Mouse (Mus musculus): ENCODE results near the gene Itga4.

The Itga4 gene

GRCm38 (mm10) chr2:79357835-79358234 lies 102.6 kb downstream of the Itga4 start:
- DNase-seq, result no peak

GRCm38 (mm10) chr2:79362029-79362428 lies 106.8 kb downstream of the Itga4 start:
- no peak for DNase-seq

GRCm38 (mm10) chr2:79363920-79364319 lies 108.7 kb downstream of the Itga4 start:
- no peak for DNase-seq

GRCm38 (mm10) chr2:79367451-79368450 lies 112.5 kb downstream of the Itga4 start:
- no peak for DNase-seq

GRCm38 (mm10) chr2:79368661-79369060 lies 113.4 kb downstream of the Itga4 start:
- DNase-seq, result no peak

- no peak for DNase-seq
Observed at GRCm38 (mm10) chr2:79369061-79369524, 113.9 kb downstream of the Itga4 start.

GRCm38 (mm10) chr2:79369905-79370304 lies 114.7 kb downstream of the Itga4 start:
- no peak for DNase-seq

GRCm38 (mm10) chr2:79370711-79371312 lies 115.6 kb downstream of the Itga4 start:
- DNase-seq, result no peak

GRCm38 (mm10) chr2:79371326-79372153 lies 116.3 kb downstream of the Itga4 start:
- no peak for DNase-seq

GRCm38 (mm10) chr2:79372154-79372467 lies 116.9 kb downstream of the Itga4 start:
- no peak for DNase-seq

GRCm38 (mm10) chr2:79372486-79373200 lies 117.4 kb downstream of the Itga4 start:
- DNase-seq, result peak; percentile 30 to 56

GRCm38 (mm10) chr2:79378346-79379086 lies 123.3 kb downstream of the Itga4 start:
- DNase-seq, result no peak

GRCm38 (mm10) chr2:79379087-79380041 lies 124.1 kb downstream of the Itga4 start:
- DNase-seq, result peak; percentile 24 to 41

Data from kidney, adult 8-10 months (tissue).